30 mouse cellular contexts compared by ENCODE assay signal in genomic region chr6:80056849-80057248, GRCm38 (mm10). TPM values are rescaled to one million over a fixed set of nuclear protein-coding genes. Genes with fewer than 3 reads are reported as not detected.
"Had no signal": no experiment of that assay in that cellular context is flagged by ENCODE, and none has a peak within 500 bp of the region (broad histone marks: within the 10 kb centered on the region; RNA-seq: fewer than 3 reads in every experiment).

No protein-coding gene starts in this region.

- DNase-seq: gastrocnemius, adult 2 months; gastrocnemius, postnatal 10 days; gastrocnemius, postnatal 25 days; heart, postnatal 14 days; heart, postnatal 36 days; kidney, adult 18-20 months; kidney, adult 8-10 months; kidney, postnatal 10 days; kidney, postnatal 25 days; kidney, postnatal 4 days; liver; liver, embryonic 13.5 days; liver, postnatal 0 days had no signal

- H3K4me2 ChIP-seq: heart, embryonic 11.5 days; heart, embryonic 13.5 days; heart, embryonic 15.5 days; hindbrain, embryonic 13.5 days; intestine, embryonic 15.5 days; limb, embryonic 12.5 days; liver, embryonic 11.5 days; liver, embryonic 13.5 days; liver, embryonic 15.5 days had no signal

- ATAC-seq: hindbrain, embryonic 16.5 days; inflammation-experienced regulatory T-cells, adult 6 months; intestine, embryonic 15.5 days; intestine, postnatal 0 days; liver, postnatal 0 days had no signal

- H3K36me3 ChIP-seq: heart, embryonic 13.5 days; heart, embryonic 15.5 days; hindbrain, embryonic 13.5 days; intestine, embryonic 15.5 days; limb, embryonic 10.5 days; limb, embryonic 12.5 days; liver, embryonic 13.5 days; liver, embryonic 15.5 days had no signal

- H3K27ac ChIP-seq: gastrocnemius, adult 2 months; heart, embryonic 13.5 days; heart, embryonic 15.5 days; hindbrain, embryonic 13.5 days; intestine, embryonic 15.5 days; layer of hippocampus, adult 2 months; left cerebral cortex, adult 2 months; limb, embryonic 10.5 days; limb, embryonic 12.5 days; liver, embryonic 13.5 days; liver, embryonic 15.5 days had no signal

- H3K27me3 ChIP-seq: heart, embryonic 13.5 days; heart, embryonic 15.5 days; hindbrain, embryonic 13.5 days; intestine, embryonic 15.5 days; limb, embryonic 12.5 days; liver, embryonic 13.5 days; liver, embryonic 15.5 days had no signal

- H3K4me1 ChIP-seq: heart, embryonic 13.5 days; heart, embryonic 15.5 days; hindbrain, embryonic 13.5 days; intestine, embryonic 15.5 days; limb, embryonic 10.5 days; limb, embryonic 12.5 days; liver, embryonic 13.5 days; liver, embryonic 15.5 days had no signal

- H3K4me3 ChIP-seq: gastrocnemius, adult 2 months; heart, embryonic 13.5 days; heart, embryonic 15.5 days; hindbrain, embryonic 13.5 days; intestine, embryonic 15.5 days; layer of hippocampus, adult 2 months; left cerebral cortex, adult 2 months; limb, embryonic 10.5 days; limb, embryonic 12.5 days; liver, embryonic 13.5 days; liver, embryonic 15.5 days had no signal

- H3K9ac ChIP-seq: heart, embryonic 13.5 days; heart, embryonic 15.5 days; hindbrain, embryonic 13.5 days; intestine, embryonic 15.5 days; limb, embryonic 12.5 days; liver, embryonic 13.5 days; liver, embryonic 15.5 days; liver, postnatal 0 days had no signal

- H3K9me3 ChIP-seq: heart, embryonic 13.5 days; heart, embryonic 15.5 days; hindbrain, embryonic 13.5 days; intestine, embryonic 15.5 days; limb, embryonic 10.5 days; limb, embryonic 12.5 days; liver, embryonic 13.5 days; liver, embryonic 15.5 days had no signal

RNA-seq across cellular contexts. Expression of gene Lrrtm4, which starts 38.2 kb away (rescaled TPM):
- total RNA-seq: gastrocnemius, adult 2 months; gastrocnemius, postnatal 25 days; granulocyte monocyte progenitor cell, adult 5-6 weeks; heart, adult 8-10 months; heart, postnatal 14 days; heart, postnatal 36 days; hematopoietic stem cell, adult 5-6 weeks had no signal
- polyA plus RNA-seq: inflammation-experienced regulatory T-cells, adult 6 months; liver, postnatal 0 days had no signal
